Mouse (Mus musculus) liver, adult 2 months (tissue): ENCODE data around the gene Thap11.

ENCODE experiments used
- CTCF ChIP-seq: fragments of 200-500 bp; IDR thresholded peaks from 2 replicates; pipeline ENCODE4 v1.5.1; 2011; ENCODE audit warnings: low read depth, low read length, control low read depth
- POLR2A ChIP-seq: fragments of 200-500 bp; IDR thresholded peaks from 2 replicates; pipeline ENCODE4 v1.6.1; 2011; ENCODE audit warnings: low read length, control low read depth; ENCODE audit not compliant: insufficient read depth; ENCODE audit errors: extremely low read depth

GRCm38 (mm10) chr8:105820925-105821324, 34.0 kb upstream of the Thap11 start:
- TF ChIP-seq POLR2A (no peak), CTCF (no peak)
